Mouse (Mus musculus): ENCODE results near the gene Ccr6. TPM values are rescaled to one million over a fixed set of nuclear protein-coding genes. Genes with fewer than 3 reads are reported as not detected.

Gene Ccr6
- total and polyA plus RNA-seq, 2 experiments: 0.20 TPM; not detected in 1

- peaks cover 19% of the 10 kb centered on the region for H3K4me1 ChIP-seq (ENCODE audit: control insufficient read depth, insufficient read depth, low read length)
- H3K36me3 ChIP-seq (ENCODE audit: control insufficient read depth, insufficient read depth, low read length): peaks cover 16% of the 10 kb centered on the region
- H3K27ac ChIP-seq (replicated peaks; ENCODE audit: insufficient read depth, low read depth, low read length): peak overlapping the region; percentile 32; the same call in 1 of the 2 replicates
- DNase-seq (ENCODE audit: extremely low read depth, low read depth, low spot score): no peak
- no peaks in the 10 kb centered on the region for H3K27me3 ChIP-seq (ENCODE audit: control insufficient read depth, insufficient read depth, low read length)
- H3K4me3 ChIP-seq (ENCODE audit: insufficient read depth, low read depth, low read length): no peak overlapping the region
- H3K79me2 ChIP-seq (ENCODE audit: control insufficient read depth, insufficient read depth, low read length): peaks cover 2% of the 10 kb centered on the region; the same call in 1 of the 2 replicates
- no peak overlapping the region for H3K9ac ChIP-seq (ENCODE audit: low read depth, low read length)
- TF ChIP-seq CTCF (IDR thresholded peaks at IDR 0.05; ENCODE audit: low read depth, low read length): no peak
- TF ChIP-seq POLR2A (IDR thresholded peaks at IDR 0.05; ENCODE audit: extremely low read depth, insufficient read depth, low read length): no peak
- WGBS: 66% methylated on average over 5 of the region's 5 CpGs
Measured at GRCm38 (mm10) chr17:8297746-8298145, 61.9 kb downstream of the Ccr6 start.

- no peak overlapping the region for H3K4me3 ChIP-seq (ENCODE audit: insufficient read depth, low read depth, low read length)
- H3K9ac ChIP-seq (ENCODE audit: low read depth, low read length): no peak overlapping the region
- 40% methylated on average over 2 of the region's 2 CpGs for WGBS
- peak; percentile 71 for DNase-seq (ENCODE audit: extremely low read depth, low read depth, low spot score)
- peak overlapping the region; percentile 44 for H3K27ac ChIP-seq (replicated peaks; ENCODE audit: insufficient read depth, low read depth, low read length)
- TF ChIP-seq CTCF (IDR thresholded peaks at IDR 0.05; ENCODE audit: low read depth, low read length) (no peak), POLR2A (IDR thresholded peaks at IDR 0.05; ENCODE audit: extremely low read depth, insufficient read depth, low read length) (no peak)
- peaks cover 13% of the 10 kb centered on the region for H3K36me3 ChIP-seq (ENCODE audit: control insufficient read depth, insufficient read depth, low read length)
- H3K4me1 ChIP-seq (ENCODE audit: control insufficient read depth, insufficient read depth, low read length): peaks cover 19% of the 10 kb centered on the region
- H3K79me2 ChIP-seq (ENCODE audit: control insufficient read depth, insufficient read depth, low read length): peaks cover 2% of the 10 kb centered on the region; the same call in 1 of the 2 replicates
- no peaks in the 10 kb centered on the region for H3K27me3 ChIP-seq (ENCODE audit: control insufficient read depth, insufficient read depth, low read length)
Measured at GRCm38 (mm10) chr17:8298281-8298680, 62.4 kb downstream of the Ccr6 start.

GRCm38 (mm10) chr17:8299524-8299923, 63.7 kb downstream of the Ccr6 start:
- no peak overlapping the region for H3K4me3 ChIP-seq (ENCODE audit: insufficient read depth, low read depth, low read length)
- no peak overlapping the region for H3K9ac ChIP-seq (ENCODE audit: low read depth, low read length)
- no peaks in the 10 kb centered on the region for H3K27me3 ChIP-seq (ENCODE audit: control insufficient read depth, insufficient read depth, low read length)
- no peaks in the 10 kb centered on the region; the same call in 1 of the 2 replicates for H3K79me2 ChIP-seq (ENCODE audit: control insufficient read depth, insufficient read depth, low read length)
- TF ChIP-seq CTCF (IDR thresholded peaks at IDR 0.05; ENCODE audit: low read depth, low read length): 0 out of 2 replicates have a peak, but pooled peaks have one; percentile 17
- no peak for TF ChIP-seq POLR2A (IDR thresholded peaks at IDR 0.05; ENCODE audit: extremely low read depth, insufficient read depth, low read length)
- peak; percentile 94 for DNase-seq (ENCODE audit: extremely low read depth, low read depth, low spot score)
- H3K36me3 ChIP-seq (ENCODE audit: control insufficient read depth, insufficient read depth, low read length): peaks cover 7% of the 10 kb centered on the region
- no peak overlapping the region; the same call in 1 of the 2 replicates for H3K27ac ChIP-seq (replicated peaks; ENCODE audit: insufficient read depth, low read depth, low read length)
- H3K4me1 ChIP-seq (ENCODE audit: control insufficient read depth, insufficient read depth, low read length): peaks cover 22% of the 10 kb centered on the region

- Histone ChIP-seq H3K4me3 (ENCODE audit: insufficient read depth, low read depth, low read length) (no peak overlapping the region), H3K36me3 (ENCODE audit: control insufficient read depth, insufficient read depth, low read length) (peaks cover under 1% of the 10 kb centered on the region; the same call in 1 of the 2 replicates), H3K79me2 (ENCODE audit: control insufficient read depth, insufficient read depth, low read length) (no peaks in the 10 kb centered on the region; the same call in 1 of the 2 replicates), H3K27ac (replicated peaks; ENCODE audit: insufficient read depth, low read depth, low read length) (no peak overlapping the region), H3K9ac (ENCODE audit: low read depth, low read length) (no peak overlapping the region), H3K4me1 (ENCODE audit: control insufficient read depth, insufficient read depth, low read length) (peaks cover 35% of the 10 kb centered on the region), H3K27me3 (ENCODE audit: control insufficient read depth, insufficient read depth, low read length) (no peaks in the 10 kb centered on the region)
- 78% methylated on average over 4 of the region's 4 CpGs for WGBS
- no peak for DNase-seq (ENCODE audit: extremely low read depth, low read depth, low spot score)
- TF ChIP-seq CTCF (IDR thresholded peaks at IDR 0.05; ENCODE audit: low read depth, low read length) (no peak), POLR2A (IDR thresholded peaks at IDR 0.05; ENCODE audit: extremely low read depth, insufficient read depth, low read length) (no peak)
Measured at GRCm38 (mm10) chr17:8301515-8301914, 65.7 kb downstream of the Ccr6 start.

- 82% methylated on average over 7 of the region's 7 CpGs for WGBS
- H3K27me3 ChIP-seq (ENCODE audit: control insufficient read depth, insufficient read depth, low read length): no peaks in the 10 kb centered on the region
- H3K27ac ChIP-seq (replicated peaks; ENCODE audit: insufficient read depth, low read depth, low read length): no peak overlapping the region
- no peaks in the 10 kb centered on the region for H3K36me3 ChIP-seq (ENCODE audit: control insufficient read depth, insufficient read depth, low read length)
- no peak overlapping the region for H3K9ac ChIP-seq (ENCODE audit: low read depth, low read length)
- DNase-seq (ENCODE audit: extremely low read depth, low read depth, low spot score): no peak
- H3K4me1 ChIP-seq (ENCODE audit: control insufficient read depth, insufficient read depth, low read length): peaks cover 32% of the 10 kb centered on the region
- no peak overlapping the region for H3K4me3 ChIP-seq (ENCODE audit: insufficient read depth, low read depth, low read length)
- H3K79me2 ChIP-seq (ENCODE audit: control insufficient read depth, insufficient read depth, low read length): no peaks in the 10 kb centered on the region; the same call in 1 of the 2 replicates
- TF ChIP-seq POLR2A (IDR thresholded peaks at IDR 0.05; ENCODE audit: extremely low read depth, insufficient read depth, low read length) (no peak), CTCF (IDR thresholded peaks at IDR 0.05; ENCODE audit: low read depth, low read length) (no peak)
Measured at GRCm38 (mm10) chr17:8302772-8303438, 67.1 kb downstream of the Ccr6 start.

GRCm38 (mm10) chr17:8303671-8304070, 67.8 kb downstream of the Ccr6 start:
- Histone ChIP-seq H3K27me3 (ENCODE audit: control insufficient read depth, insufficient read depth, low read length) (no peaks in the 10 kb centered on the region), H3K4me3 (ENCODE audit: insufficient read depth, low read depth, low read length) (no peak overlapping the region), H3K27ac (replicated peaks; ENCODE audit: insufficient read depth, low read depth, low read length) (no peak overlapping the region), H3K36me3 (ENCODE audit: control insufficient read depth, insufficient read depth, low read length) (no peaks in the 10 kb centered on the region), H3K4me1 (ENCODE audit: control insufficient read depth, insufficient read depth, low read length) (peaks cover 26% of the 10 kb centered on the region), H3K9ac (ENCODE audit: low read depth, low read length) (no peak overlapping the region), H3K79me2 (ENCODE audit: control insufficient read depth, insufficient read depth, low read length) (no peaks in the 10 kb centered on the region; the same call in 1 of the 2 replicates)
- DNase-seq (ENCODE audit: extremely low read depth, low read depth, low spot score): no peak
- no peak for TF ChIP-seq POLR2A (IDR thresholded peaks at IDR 0.05; ENCODE audit: extremely low read depth, insufficient read depth, low read length)
- 86% methylated on average over 5 of the region's 5 CpGs for WGBS
